13 mouse cellular contexts compared by ENCODE assay signal in the genomic region with DNA sequence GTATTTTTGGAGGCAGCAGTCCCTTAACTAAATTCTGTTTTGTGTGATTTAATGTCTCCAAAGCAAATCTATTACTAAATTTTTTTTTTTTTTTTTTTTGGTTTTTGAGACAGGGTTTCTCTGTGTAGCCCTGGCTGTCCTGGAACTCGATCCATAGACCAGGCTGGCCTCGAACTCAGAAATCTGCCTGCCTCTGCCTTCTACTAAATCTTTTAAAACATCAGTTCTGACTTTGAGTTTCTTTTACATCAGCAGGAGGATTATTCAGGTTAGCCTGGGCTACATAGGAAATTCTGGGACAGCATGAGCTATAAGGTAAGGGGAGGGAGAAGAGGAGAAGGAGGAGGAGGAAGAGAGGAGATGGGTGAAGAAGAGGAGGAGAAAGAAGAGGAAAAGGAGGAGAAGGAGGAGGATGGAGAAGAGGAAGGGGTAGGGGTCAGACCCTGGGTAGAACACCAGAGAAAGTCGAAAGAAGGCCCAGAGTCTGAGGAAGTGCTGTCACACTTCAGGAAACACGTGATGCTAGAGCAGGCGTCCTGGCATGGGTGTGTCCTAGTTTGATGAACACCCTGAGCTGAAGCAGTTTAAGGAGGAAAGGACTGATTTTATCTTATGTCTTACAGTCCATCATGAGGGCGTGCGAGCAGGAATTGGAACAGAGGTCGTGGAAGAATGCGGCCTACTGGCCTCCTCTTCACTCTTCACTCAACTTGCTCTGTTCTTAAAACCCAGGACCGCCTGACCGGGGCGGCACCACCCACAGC. TPM values are rescaled to one million over a fixed set of nuclear protein-coding genes. Genes with fewer than 3 reads are reported as not detected.
A peak's percentile ranks its signal among the peaks of the same experiment; 100 is the strongest.
DNase-seq lines count a peak whose midpoint lies in the region; ATAC-seq lines count a peak whose summit lies in the region.
"Had no signal": no experiment of that assay in that cellular context is flagged by ENCODE, and none has a peak within 500 bp of the region (broad histone marks: within the 10 kb centered on the region; RNA-seq: fewer than 3 reads in every experiment).

No protein-coding gene starts in this region.

- peak; percentile 89 for DNase-seq in 416B (ENCODE audit: low read depth)
- DNase-seq in CD4-positive helper T cell, adult 2 months (ENCODE audit: low read depth, low spot score), result peak; percentile 86
- DNase-seq in cerebellum, adult 9-10 months, result no peak
- no peak for DNase-seq in ovary, postnatal 10 days (ENCODE audit: low spot score)
- no peak for DNase-seq in heart, postnatal 25 days (ENCODE audit: low spot score)
- DNase-seq: cerebellum, adult 9-11 months; right cerebral cortex, postnatal 14 days had no signal

- no peaks in the 10 kb centered on the region for H3K36me3 ChIP-seq in erythroblast, embryonic 14.5 days (ENCODE audit: control insufficient read depth)
- no peaks in the 10 kb centered on the region for H3K36me3 ChIP-seq in forebrain, embryonic 13.5 days (ENCODE audit: poor library complexity, severe bottlenecking)
- H3K36me3 ChIP-seq: forebrain, embryonic 15.5 days; heart, embryonic 15.5 days had no signal

- peak overlapping the region; percentile 31 for H3K4me3 ChIP-seq in erythroblast, embryonic 14.5 days (replicated peaks)
- no peak overlapping the region for H3K4me3 ChIP-seq in forebrain, embryonic 13.5 days
- H3K4me3 ChIP-seq: forebrain, embryonic 15.5 days; heart, embryonic 15.5 days; myocyte had no signal

- H3K4me1 ChIP-seq in erythroblast, embryonic 14.5 days (ENCODE audit: control insufficient read depth), result peaks cover 62% of the 10 kb centered on the region
- peaks cover 6% of the 10 kb centered on the region for H3K4me1 ChIP-seq in forebrain, embryonic 13.5 days
- H3K4me1 ChIP-seq: forebrain, embryonic 15.5 days had no signal

- H3K9ac ChIP-seq in forebrain, embryonic 13.5 days, result no peak overlapping the region
- H3K9ac ChIP-seq: forebrain, embryonic 15.5 days; heart, embryonic 15.5 days had no signal

- H3K27me3 ChIP-seq in erythroblast, embryonic 14.5 days (ENCODE audit: control insufficient read depth), result no peaks in the 10 kb centered on the region
- H3K27me3 ChIP-seq in forebrain, embryonic 13.5 days, result peaks cover 33% of the 10 kb centered on the region

- H3K9me3 ChIP-seq in erythroblast, embryonic 14.5 days (ENCODE audit: control insufficient read depth, low read length), result no peaks in the 10 kb centered on the region
- H3K9me3 ChIP-seq in forebrain, embryonic 13.5 days (replicated peaks), result no peaks in the 10 kb centered on the region
- H3K9me3 ChIP-seq: forebrain, embryonic 15.5 days; heart, embryonic 15.5 days had no signal

- intact Hi-C loops in heart, postnatal 25 days (cut with DNase I), result loop anchor here (5.0 kb wide), 1 partner anchor 63 kb away; the partner anchor contains the start of gene Zc3hav1l

- WGBS in forebrain, embryonic 13.5 days, result 88% methylated on average over 12 of the region's 12 CpGs

- no peak overlapping the region for H3K27ac ChIP-seq in forebrain, embryonic 13.5 days
- H3K27ac ChIP-seq: forebrain, embryonic 15.5 days; heart, embryonic 15.5 days had no signal

- ATAC-seq in megakaryocyte progenitor cell, adult 5-6 weeks (replicated peaks; ENCODE audit: poor library complexity), result peak; percentile 73
- no peak for ATAC-seq in forebrain, embryonic 13.5 days
- ATAC-seq: forebrain, embryonic 15.5 days had no signal

- no peak overlapping the region for H3K4me2 ChIP-seq in forebrain, embryonic 13.5 days
- H3K4me2 ChIP-seq: forebrain, embryonic 15.5 days; heart, embryonic 15.5 days had no signal

RNA-seq across cellular contexts. Expression of gene Zc3hav1, which starts 5.5 kb away (rescaled TPM):
- 2.4 and 3.3 TPM in 2 replicates for polyA plus RNA-seq in erythroblast, embryonic 14.5 days (2012)
- 62.1 and 65.3 TPM in 2 replicates for total RNA-seq in megakaryocyte progenitor cell, adult 5-6 weeks (2015)
- 47.0 and 54.7 TPM in 2 replicates for total RNA-seq in megakaryocyte progenitor cell, adult 5-6 weeks (2017)
- 0.75 and 1.0 TPM in 2 replicates for polyA plus RNA-seq in forebrain, embryonic 13.5 days (2015; fragmentation: Nextera tagmentation; extraction: Ambion mirVana)
- total RNA-seq in heart, postnatal 25 days (2021), result 10 to 100 TPM; 12.6 to 15.3 TPM

RNA-seq across cellular contexts. Expression of gene Ttc26, which starts 21.4 kb away (rescaled TPM):
- polyA plus RNA-seq in erythroblast, embryonic 14.5 days (2012), result not detected in 2 replicates
- 0.51 and 1.2 TPM in 2 replicates for total RNA-seq in megakaryocyte progenitor cell, adult 5-6 weeks (2015)
- total RNA-seq in megakaryocyte progenitor cell, adult 5-6 weeks (2017), result 2.5 TPM in 2 replicates
- polyA plus RNA-seq in forebrain, embryonic 13.5 days (2015; fragmentation: Nextera tagmentation; extraction: Ambion mirVana), result 9.5 and 9.7 TPM in 2 replicates
- total RNA-seq in heart, postnatal 25 days (2021), result 1 to 10 TPM; 2.2 to 2.5 TPM

Comparison
In these comparisons a context has a peak if more than half of its experiments do, and no peak if none do; other contexts are left out.
1. DNase-seq: peak in 416B (single experiment) and CD4-positive helper T cell, adult 2 months (single experiment); none in cerebellum, adult 9-10 months (single experiment), ovary, postnatal 10 days (single experiment) and heart, postnatal 25 days (single experiment).